Mouse (Mus musculus): ENCODE results near the gene Dysf. TPM values are rescaled to one million over a fixed set of nuclear protein-coding genes. Genes with fewer than 3 reads are reported as not detected.

Dysf gene
- polyA plus RNA-seq, 1 experiment from 2014 or later = 14.6 TPM

DNA sequence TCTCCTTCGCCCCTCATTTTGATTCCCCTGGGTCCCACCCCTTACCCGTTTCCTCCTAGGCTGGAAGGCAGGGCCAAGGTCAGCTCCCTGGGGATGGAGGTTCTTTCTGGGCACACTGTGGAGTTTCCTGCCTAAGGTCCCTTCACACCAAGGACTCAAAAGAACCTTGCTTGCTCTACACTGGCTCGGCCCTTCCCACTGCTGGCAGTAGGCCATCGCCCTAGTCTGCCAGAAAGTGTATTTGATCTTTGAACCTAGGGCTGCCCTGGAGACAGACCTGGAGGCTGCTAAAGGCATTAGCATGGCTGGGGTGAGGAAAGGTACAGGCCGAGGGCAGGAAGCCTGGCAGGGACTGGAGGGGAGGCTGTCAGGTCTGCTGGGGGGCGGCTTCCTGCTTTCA lies 225.4 kb downstream of the Dysf start:
- WGBS = 64% methylated on average over 6 of the region's 6 CpGs
- H3K27me3 ChIP-seq (ENCODE audit: low read depth, poor library complexity, severe bottlenecking) = no peaks in the 10 kb centered on the region
- no peak overlapping the region for H3K4me3 ChIP-seq
- H3K4me1 ChIP-seq = peaks cover 66% of the 10 kb centered on the region
- peak overlapping the region; percentile 87 for H3K27ac ChIP-seq
- no peak for DNase-seq (ENCODE audit: low spot score)
- no peaks in the 10 kb centered on the region for H3K9me3 ChIP-seq (replicated peaks)
- H3K36me3 ChIP-seq = no peaks in the 10 kb centered on the region

DNA sequence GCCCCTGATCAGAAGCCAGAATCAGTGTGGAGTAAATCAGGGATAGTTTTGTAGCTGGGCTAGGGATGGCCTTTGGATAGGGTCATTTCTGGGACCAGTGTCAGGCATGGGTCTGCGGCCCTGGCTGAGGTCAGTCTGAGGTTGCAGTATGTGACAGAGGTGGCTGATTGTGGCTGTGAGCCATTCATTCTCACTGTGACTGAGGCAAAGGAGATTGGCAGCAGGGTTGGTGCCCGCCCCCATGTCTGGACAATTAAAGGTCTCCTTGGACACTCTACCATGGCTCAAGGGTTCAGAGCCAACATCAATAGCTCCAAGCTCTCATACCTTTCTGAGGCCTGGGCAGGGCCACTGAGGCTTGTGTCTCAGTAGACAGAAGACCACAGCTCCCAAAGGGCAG lies 227.0 kb downstream of the Dysf start:
- no peak for DNase-seq (ENCODE audit: low spot score)
- H3K4me3 ChIP-seq = no peak overlapping the region
- no peaks in the 10 kb centered on the region for H3K9me3 ChIP-seq (replicated peaks)
- peaks cover 50% of the 10 kb centered on the region for H3K4me1 ChIP-seq
- 94% methylated on average over 2 of the region's 2 CpGs for WGBS
- no peaks in the 10 kb centered on the region for H3K36me3 ChIP-seq
- H3K27ac ChIP-seq = peak overlapping the region; percentile 87
- H3K27me3 ChIP-seq (ENCODE audit: low read depth, poor library complexity, severe bottlenecking) = no peaks in the 10 kb centered on the region

DNA sequence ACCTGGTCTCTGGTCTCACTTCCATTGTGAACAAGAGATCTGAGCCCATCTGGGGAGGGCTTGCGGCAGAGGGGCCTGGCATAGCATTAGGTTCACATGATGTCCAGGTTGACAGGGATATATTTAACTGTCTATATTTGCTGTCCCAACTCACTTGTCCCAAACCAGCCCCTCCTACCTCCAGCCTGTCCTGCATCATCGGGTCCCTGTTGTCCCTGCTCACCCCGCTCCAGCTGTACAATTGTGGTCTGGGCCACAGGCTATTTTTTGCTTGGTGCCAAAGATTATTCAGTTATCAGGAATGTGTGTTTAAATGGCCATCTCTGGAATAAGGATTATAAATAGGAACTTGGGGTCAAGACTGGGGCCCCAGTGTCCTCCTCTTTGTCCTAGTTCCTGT lies 235.0 kb downstream of the Dysf start:
- no peaks in the 10 kb centered on the region for H3K27me3 ChIP-seq (ENCODE audit: low read depth, poor library complexity, severe bottlenecking)
- H3K4me3 ChIP-seq = no peak overlapping the region
- peaks cover 19% of the 10 kb centered on the region for H3K4me1 ChIP-seq
- no peaks in the 10 kb centered on the region for H3K9me3 ChIP-seq (replicated peaks)
- H3K36me3 ChIP-seq = no peaks in the 10 kb centered on the region
- H3K27ac ChIP-seq = 0 out of 2 replicates have a peak overlapping the region, but pooled peaks have one; percentile 8
- 95% methylated on average over 3 of the region's 3 CpGs for WGBS
- no peak for DNase-seq (ENCODE audit: low spot score)

DNA sequence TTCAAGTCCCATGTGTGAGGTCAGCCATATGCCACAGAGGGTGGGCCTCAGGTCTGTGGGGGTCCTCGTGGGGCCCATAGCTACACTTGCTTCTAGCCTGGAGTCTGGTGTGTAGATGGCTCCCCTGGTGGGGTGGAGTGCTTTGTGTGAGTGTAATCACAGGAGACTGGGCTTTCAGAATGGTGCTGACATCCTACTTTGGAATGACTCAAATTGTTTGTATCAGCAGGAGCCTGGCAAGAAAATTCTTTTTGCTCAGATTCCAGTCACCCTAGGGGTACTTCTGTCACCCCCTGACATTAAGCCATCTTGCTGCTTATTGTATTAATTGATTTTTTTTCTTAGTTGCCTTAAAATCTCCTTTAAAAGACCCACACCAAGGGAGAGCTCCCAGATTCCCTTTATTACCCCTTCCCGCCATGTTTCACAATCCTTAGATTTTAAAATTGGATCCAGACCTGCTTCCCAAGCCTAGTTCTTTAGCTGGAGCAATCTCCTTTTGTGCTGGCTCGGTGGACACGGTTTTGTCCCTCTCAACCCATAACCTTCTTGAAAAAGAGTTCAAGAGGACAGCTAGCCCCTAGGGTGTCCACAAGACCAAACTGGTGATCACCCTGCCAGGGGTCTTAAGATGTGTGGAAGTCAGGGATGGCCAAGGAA lies 237.8 kb downstream of the Dysf start:
- no peak for DNase-seq (ENCODE audit: low spot score)
- Histone ChIP-seq H3K27ac (peak overlapping the region; percentile 81), H3K36me3 (no peaks in the 10 kb centered on the region), H3K4me1 (peaks cover 27% of the 10 kb centered on the region), H3K9me3 (replicated peaks) (no peaks in the 10 kb centered on the region), H3K4me3 (no peak overlapping the region), H3K27me3 (ENCODE audit: low read depth, poor library complexity, severe bottlenecking) (no peaks in the 10 kb centered on the region)
- 65% methylated on average over 4 of the region's 4 CpGs for WGBS

DNA sequence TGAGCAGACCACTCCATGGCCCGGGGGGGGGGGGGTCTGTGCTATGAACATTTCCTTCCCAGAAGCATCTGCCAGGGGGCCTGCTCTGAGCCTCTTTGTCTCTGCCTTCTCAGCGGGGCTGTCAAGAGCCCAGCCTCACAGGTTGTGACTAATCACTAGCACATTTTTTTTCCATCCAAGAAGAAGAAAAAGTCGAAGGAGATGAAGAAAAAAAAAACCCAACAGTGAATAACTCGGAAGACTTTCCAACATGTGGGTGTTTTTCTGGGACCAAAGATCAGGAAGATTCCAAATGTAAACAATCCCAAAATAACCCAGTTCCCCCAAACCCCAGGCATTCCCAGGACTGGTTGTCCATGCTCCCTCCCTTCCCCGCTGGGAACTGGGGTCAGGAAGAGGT lies 238.6 kb downstream of the Dysf start:
- WGBS = 43% methylated on average over 5 of the region's 5 CpGs
- H3K9me3 ChIP-seq (replicated peaks) = no peaks in the 10 kb centered on the region
- no peak for DNase-seq (ENCODE audit: low spot score)
- peaks cover 29% of the 10 kb centered on the region for H3K4me1 ChIP-seq
- H3K4me3 ChIP-seq = no peak overlapping the region
- peak overlapping the region; percentile 81 for H3K27ac ChIP-seq
- H3K27me3 ChIP-seq (ENCODE audit: low read depth, poor library complexity, severe bottlenecking) = no peaks in the 10 kb centered on the region
- no peaks in the 10 kb centered on the region for H3K36me3 ChIP-seq

Other genes with a start within 250 kb of the Dysf start
- gene Ankrd53, start 245.9 kb upstream of the Dysf start, polyA plus RNA-seq (2016; fragmentation: Nextera tagmentation; extraction: Ambion mirVana) = 0.16 and 0.28 TPM in 2 replicates
- 82.9 and 83.5 TPM in 2 replicates for gene Tex261, start 232.8 kb upstream of the Dysf start, polyA plus RNA-seq (2016; fragmentation: Nextera tagmentation; extraction: Ambion mirVana)
- gene Nagk, start 213.6 kb upstream of the Dysf start, polyA plus RNA-seq (2016; fragmentation: Nextera tagmentation; extraction: Ambion mirVana) = 16.9 and 23.6 TPM in 2 replicates
- 17.6 and 20.8 TPM in 2 replicates for gene Paip2b, start 176.8 kb upstream of the Dysf start, polyA plus RNA-seq (2016; fragmentation: Nextera tagmentation; extraction: Ambion mirVana)
- gene Zfp638, start 141.5 kb upstream of the Dysf start, polyA plus RNA-seq (2016; fragmentation: Nextera tagmentation; extraction: Ambion mirVana) = 59.7 and 69.6 TPM in 2 replicates